Mouse (Mus musculus): ENCODE results near the gene Slc29a2. TPM values are rescaled to one million over a fixed set of nuclear protein-coding genes. Genes with fewer than 3 reads are reported as not detected.
"Not testable (repeated sequence)": the region's sequence is repeated elsewhere in the genome, so short reads cannot be mapped to it uniquely, and the experiment has no call there.

Slc29a2 gene
- 1 to 10 TPM in 1 of 2 experiments, under 1 TPM in 1; 0.46 to 2.1 TPM for polyA plus RNA-seq (2017; shearing (Covaris generic))

GRCm38 (mm10) chr19:5023621-5024479, at the start of gene Slc29a2:
TSS of gene Slc29a2 (plus strand) at chr19:5023860.
- peak; percentile 90 for ATAC-seq

GRCm38 (mm10) chr19:4981767-4982166, 41.9 kb upstream of the Slc29a2 start:
- ATAC-seq: no peak

- no peak for ATAC-seq
These were observed 34.6 kb upstream of the Slc29a2 start for GRCm38 (mm10) chr19:4989013-4989412.

GRCm38 (mm10) chr19:4989434-4990255, 34.0 kb upstream of the Slc29a2 start:
- no peak for ATAC-seq

GRCm38 (mm10) chr19:4990256-4990625, 33.4 kb upstream of the Slc29a2 start, which contains the start of gene Npas4:
TSS of gene Npas4 (minus strand) at chr19:4990316.
- ATAC-seq: no peak

- ATAC-seq: no peak
These were observed 32.9 kb upstream of the Slc29a2 start for GRCm38 (mm10) chr19:4990716-4991115.

GRCm38 (mm10) chr19:4992371-4992770, 31.3 kb upstream of the Slc29a2 start:
- ATAC-seq: no peak

GRCm38 (mm10) chr19:4992904-4993303, 30.8 kb upstream of the Slc29a2 start:
- ATAC-seq: peak; percentile 85

- ATAC-seq: no peak
These were observed 29.6 kb upstream of the Slc29a2 start for GRCm38 (mm10) chr19:4994043-4994442.

GRCm38 (mm10) chr19:4999445-5000140, 24.1 kb upstream of the Slc29a2 start:
- no peak for ATAC-seq

- ATAC-seq: peak; percentile 90
These were observed 21.8 kb upstream of the Slc29a2 start for GRCm38 (mm10) chr19:5001666-5002406.

GRCm38 (mm10) chr19:5003644-5004043, 20.0 kb upstream of the Slc29a2 start:
- not testable (repeated sequence) for ATAC-seq

- ATAC-seq: no peak
These were observed 18.7 kb upstream of the Slc29a2 start for GRCm38 (mm10) chr19:5004925-5005324.

- no peak for ATAC-seq
These were observed 10.5 kb upstream of the Slc29a2 start for GRCm38 (mm10) chr19:5013138-5013537.

GRCm38 (mm10) chr19:5014961-5015398, 8.7 kb upstream of the Slc29a2 start:
- ATAC-seq: no peak

- no peak for ATAC-seq
These were observed 7.4 kb upstream of the Slc29a2 start for GRCm38 (mm10) chr19:5016221-5016742.

GRCm38 (mm10) chr19:5016782-5017181, 6.9 kb upstream of the Slc29a2 start:
- ATAC-seq: no peak

GRCm38 (mm10) chr19:5017611-5018010, 6.0 kb upstream of the Slc29a2 start:
- ATAC-seq: no peak

GRCm38 (mm10) chr19:5018191-5018590, 5.5 kb upstream of the Slc29a2 start:
- no peak for ATAC-seq

GRCm38 (mm10) chr19:5021416-5021815, 2.2 kb upstream of the Slc29a2 start:
- ATAC-seq: no peak

- ATAC-seq: no peak
These were observed 2.5 kb downstream of the Slc29a2 start for GRCm38 (mm10) chr19:5026111-5026510.

GRCm38 (mm10) chr19:5032686-5033085, 9.0 kb downstream of the Slc29a2 start:
- no peak for ATAC-seq
